Mouse (Mus musculus) kidney, postnatal 25 days (tissue): Measurements from ENCODE around the gene Cfap44.
"Not testable (repeated sequence)": the region's sequence is repeated elsewhere in the genome, so short reads cannot be mapped to it uniquely, and the experiment has no call there.

ENCODE experiments used
- DNase-seq, 2 experiments: peaks; one replicate each; pipeline ENCODE4 v3.0.0; 2021; ENCODE audit warnings: mixed read lengths in 2 of 2

Gene Cfap44

DNA sequence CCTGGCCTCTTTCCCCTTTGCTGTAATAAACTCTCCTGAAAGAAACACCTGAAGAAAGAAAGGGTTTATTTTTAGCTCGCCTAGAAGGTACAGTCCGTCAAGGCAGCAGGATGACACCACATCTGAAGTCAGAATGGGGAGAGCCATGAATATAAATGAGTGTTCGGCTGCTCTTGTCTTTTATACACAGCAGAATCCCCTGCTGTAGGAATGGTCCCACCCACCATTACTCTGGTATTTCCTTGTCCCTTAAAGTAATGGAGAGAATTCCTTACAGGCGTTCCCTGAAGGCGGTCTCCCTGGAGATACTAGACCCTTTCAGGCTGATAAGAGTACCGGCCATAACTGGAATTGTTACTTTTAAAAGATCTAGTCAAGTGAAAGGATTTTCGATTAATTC, 35.4 kb downstream of the Cfap44 start:
- DNase-seq = no peak

DNA sequence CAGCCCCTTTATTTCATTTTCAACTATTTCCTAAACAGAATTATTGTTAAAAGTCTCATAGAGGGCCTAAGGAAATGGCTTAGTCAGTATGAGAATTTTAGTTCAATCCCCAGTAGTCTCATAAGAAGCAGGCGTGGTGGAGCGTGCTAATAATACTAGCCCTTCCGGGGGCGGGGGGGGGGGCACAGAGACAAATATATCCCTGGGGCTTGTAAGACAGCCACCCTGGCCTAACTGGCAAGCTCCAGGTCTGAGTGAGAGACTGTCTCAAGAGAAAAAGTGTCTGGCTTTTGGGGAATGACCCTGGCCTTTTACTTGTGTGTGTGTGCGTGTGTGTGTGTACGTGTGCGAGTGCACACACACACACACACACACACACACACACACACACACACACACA, 40.3 kb downstream of the Cfap44 start:
- no peak for DNase-seq

DNA sequence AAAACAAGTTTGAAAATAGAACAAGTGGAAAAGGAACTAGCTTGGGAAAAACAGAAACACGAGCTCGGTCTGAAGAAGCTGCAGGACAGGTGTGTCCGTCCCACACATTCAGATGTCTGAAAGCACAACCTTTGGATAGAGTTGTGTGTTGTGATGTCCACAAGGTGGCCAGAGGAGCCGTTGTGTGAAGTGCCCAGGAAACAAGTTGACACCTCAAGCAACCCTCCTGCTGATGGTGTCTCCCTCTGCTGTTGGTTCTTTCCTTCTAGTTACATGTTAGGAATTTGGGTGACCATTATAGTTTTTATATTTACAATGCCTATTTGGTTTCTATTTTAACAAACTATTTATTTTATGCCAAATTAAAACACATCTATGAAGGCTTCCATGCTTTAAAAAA, 40.9 kb downstream of the Cfap44 start:
- DNase-seq = no peak

DNA sequence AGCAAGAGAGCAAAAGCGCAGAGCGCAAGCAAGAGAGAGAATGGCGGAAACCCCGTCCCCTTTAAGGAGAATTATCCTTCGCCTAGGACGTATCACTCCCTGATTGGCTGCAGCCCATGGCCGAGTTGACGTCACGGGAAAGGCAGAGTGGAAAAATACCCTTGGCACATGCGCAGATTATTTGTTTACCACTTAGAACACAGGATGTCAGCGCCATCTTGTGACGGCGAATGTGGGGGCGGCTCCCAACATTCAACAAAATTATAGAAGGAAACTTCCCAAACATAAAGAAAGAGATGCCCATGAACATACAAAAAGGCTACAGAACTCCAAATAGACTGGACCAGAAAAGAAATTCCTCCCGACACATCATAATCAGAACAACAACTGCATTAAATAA, 47.3 kb downstream of the Cfap44 start:
- DNase-seq = not testable (repeated sequence)

DNA sequence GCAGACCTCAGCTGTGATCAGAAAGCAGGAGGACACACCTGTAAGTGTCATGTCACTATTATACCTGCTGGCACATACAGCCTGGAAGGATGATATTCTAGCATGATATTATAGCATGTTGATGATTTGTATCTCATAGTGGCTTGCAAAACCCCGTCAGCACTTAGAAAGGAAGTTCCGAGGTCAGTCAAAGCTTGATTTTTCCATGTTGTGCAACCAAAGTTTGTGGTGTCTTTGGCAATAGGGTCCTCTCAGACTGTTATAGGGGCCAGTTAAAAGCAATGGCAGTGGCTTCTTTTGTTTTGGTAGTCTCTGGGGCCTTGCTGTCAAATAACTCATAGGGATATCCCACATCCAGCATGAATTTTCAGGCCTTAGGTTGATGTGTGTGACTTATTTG, 63.3 kb downstream of the Cfap44 start:
- no peak for DNase-seq

DNA sequence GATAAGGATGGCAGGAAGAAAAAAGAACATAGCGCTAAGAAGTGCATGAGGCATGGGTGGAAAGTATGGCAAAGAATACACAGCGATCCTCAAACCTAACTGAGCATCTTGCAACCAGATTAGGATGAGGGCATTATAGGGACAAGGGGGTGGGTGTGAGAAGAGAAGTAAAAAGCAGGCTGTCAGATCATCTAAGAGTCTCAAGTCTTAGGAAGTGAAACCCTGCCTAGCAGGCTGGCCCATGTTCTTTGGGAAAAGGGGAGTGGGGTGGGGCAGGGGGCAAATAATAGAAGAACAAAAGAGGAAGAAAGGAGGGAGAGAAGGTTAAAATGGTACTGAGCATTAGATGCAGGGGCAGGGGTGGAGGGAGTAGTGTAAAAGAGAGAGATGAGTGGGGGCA, 64.2 kb downstream of the Cfap44 start:
- DNase-seq = no peak

DNA sequence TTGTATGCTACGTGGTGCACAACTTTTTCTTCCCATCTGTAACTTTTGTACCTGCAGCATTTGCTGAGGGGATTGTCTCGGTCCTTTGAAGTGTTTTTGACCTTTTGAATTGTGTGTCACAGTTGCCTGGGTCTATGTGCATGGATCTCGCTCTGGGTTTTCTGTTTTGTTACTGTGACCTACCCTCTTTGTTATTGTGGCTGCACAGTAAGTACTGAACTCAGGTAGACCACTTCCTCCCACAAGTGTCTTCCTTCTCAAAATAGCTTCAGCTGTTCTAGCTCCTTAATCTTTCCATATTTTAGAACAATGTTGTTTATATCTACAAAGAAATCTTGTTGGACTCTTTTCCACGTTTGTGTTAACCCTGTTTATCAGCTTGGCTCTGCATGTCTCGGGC, 66.3 kb downstream of the Cfap44 start:
- no peak for DNase-seq

DNA sequence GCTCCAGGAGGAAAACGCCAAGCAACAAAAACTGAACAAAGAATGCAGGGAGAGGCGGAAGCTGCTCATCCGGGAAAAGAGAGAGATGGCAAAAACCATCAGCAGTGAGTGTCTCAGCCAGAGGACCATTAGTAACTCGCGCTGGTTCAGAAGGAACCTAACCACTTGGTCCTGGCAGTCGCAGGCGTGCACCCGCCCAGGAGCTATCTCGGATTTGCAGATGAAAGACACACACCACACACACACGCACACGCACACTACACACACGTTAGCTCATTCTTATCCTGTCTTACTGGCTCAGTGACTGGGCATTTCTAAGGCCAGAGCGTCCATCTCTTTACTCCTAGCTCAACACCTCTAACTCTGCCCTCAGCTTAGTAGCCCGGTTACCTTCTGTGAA, 80.7 kb downstream of the Cfap44 start:
- DNase-seq = no peak

DNA sequence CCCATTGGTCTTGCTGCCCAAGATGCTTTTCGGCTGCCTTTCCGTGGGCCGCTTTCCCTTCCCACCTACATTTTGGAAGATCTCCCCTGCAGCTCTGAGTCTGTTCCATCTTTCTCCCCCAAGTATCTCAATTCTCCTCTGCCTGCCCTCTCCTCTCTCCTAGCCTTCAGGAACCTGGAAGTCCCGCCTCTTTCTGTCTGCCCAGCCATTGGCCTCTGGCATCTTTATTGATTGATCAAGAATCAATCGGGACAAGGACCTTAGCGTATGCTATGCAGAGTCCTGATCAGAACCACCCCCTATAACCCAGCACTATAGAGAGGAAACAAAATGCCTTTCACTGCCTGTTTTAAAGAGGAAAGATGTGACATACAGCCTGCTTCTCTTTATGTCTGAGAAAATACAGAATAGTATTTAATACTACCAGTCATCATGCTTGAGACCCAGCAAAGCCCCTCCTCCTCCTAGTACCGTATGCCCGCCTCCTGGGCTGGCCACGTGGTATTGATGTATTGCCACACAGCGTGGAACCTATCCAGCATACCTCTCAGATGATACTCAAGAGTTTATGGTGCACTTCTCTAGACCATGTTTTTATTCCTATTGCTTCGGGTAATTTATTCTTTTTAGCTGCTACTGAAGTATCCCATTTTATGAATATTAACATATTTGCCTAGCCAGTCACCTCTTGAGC, 81.2 kb downstream of the Cfap44 start:
- DNase-seq = no peak

DNA sequence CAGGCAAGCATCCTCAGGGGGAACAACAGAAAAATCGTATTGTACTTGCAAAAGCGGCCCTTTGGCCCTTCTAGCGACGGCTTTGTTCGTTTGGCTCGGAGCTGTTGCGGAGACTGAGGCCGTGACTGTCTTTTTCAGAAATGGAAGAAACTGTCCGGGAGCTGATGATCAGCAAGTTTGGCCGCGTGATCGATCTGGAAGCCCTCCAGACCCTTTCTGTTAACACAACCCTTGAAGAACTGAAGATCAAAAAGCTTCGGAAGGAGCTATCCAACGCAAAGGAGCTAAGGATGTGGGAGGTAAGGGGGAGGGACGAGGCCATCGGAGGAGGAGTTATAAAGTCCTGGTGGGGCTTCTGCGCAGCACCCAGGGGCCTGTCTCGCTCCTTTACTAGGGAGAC, 84.2 kb downstream of the Cfap44 start:
- DNase-seq = no peak

DNA sequence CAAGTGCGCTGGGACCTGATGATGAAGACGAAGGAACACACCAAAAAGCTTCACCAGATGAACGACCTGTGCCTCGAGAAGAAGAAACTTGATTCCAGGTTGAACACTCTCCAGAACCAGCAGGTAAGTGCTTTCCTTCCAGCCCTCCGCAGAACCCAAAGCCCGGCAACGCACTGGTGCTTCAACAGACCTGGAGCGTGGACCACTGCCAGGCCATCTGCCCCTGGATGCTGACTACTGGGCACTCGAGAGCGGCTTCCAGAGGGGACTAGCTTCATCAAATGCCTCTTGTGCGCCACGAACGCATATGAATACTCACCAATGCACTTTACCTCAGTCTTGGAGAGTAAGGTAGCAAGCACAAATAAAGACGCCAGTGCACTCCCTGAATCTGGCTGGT, 85.3 kb downstream of the Cfap44 start:
- DNase-seq = no peak

DNA sequence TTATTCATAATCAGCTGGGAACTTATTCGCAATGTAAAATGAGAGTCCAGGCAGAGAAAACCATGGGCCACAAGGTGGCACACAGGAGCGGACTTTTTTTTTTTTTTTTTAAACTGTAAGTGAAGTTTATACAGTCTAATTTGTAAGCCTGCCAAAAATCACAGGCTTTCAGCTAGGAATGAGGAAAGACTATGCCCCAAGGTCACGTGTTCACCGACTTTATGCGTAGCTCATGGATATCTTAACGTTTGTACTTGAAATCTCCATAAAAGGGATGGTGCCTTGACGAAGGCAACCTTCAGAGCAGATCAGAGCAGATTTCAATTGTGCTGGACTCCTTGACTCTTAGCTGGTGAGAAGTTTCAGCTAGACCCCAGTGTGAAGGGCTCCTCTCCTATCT, 86.0 kb downstream of the Cfap44 start:
- DNase-seq = peak; percentile 32 to 40

DNA sequence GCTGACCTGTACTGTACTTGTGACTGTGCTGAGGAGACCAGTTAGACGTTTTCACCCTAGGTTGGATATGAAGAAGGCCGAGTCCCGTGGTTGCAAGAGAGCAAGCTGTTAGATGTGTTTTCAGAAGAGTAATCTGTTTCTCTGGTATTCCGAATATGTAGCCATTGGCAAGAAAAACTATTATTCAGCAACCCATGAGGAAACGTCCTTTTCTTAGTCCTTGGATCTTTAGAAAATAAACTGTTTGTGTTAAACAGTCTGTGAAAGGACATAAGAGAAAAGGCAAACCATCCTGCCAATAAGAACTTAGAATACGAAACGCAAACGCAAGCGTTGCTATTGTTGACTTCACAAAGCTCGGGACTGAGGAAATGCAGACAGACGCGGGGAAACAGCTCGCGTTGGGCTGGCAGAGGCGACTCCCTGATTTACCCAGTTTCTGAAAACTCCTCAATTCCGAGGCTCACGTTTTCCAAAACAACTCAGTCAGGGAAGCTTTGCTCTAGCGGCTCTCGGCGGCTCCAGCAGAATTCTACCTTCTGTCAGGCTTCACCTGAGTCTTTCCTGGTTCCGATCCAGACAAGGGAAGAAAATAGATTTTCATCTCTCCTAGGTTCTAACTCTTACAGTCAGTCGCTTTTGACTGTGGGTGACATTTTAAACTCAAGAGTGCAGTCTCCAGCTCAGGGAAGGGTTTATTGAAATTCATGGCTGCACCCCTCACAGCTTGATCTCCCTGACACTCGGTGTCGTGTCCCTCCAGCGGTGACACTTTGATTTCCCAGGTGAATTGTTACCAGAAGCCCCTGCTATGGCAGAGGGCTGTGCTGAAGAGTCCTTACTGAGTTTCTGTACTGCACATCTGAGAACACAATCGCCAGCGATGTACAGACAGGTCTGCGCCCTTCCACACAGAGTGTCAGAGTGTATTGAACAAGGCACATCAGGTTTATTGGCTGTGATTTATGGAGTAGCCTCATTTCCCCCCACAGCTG, 87.3 kb downstream of the Cfap44 start:
- DNase-seq = no peak

DNA sequence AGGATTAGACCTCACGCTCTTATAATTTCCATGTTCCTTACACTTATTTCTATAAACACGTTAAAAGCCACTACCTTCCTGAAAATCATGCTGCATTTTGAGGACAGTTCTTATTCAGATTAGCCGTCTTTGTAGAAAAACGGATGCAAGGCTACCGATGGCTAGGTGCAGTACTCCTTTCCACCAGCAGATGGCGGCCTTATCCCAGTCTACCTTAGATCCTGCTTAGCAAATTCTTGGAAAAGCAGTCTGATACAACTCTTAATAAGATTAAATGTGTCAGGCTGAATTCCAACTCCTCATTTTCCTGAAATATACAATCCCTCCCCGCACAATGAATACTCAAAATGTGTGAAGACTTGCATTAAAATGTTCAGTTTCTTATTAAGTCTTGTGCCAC, 89.5 kb downstream of the Cfap44 start:
- DNase-seq = peak; percentile 74 to 92

DNA sequence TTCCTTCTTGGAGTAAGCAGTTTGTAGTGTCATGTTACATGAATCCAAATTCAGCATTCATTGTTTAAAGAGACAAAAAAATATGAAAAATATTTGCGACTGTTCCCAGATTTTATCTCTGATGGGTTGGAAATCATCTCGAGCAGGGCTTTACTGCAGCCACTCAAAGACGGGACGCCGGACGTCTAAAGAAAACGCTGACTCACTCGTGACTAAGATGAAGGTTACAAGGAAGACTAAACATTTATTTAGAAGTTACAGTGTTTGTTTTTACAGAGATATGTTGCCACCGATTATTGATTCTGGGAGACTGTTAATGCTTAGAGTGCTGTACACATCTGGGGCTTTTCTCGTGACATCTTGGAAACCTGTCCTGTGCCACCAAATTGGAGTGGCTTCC, 90.2 kb downstream of the Cfap44 start:
- no peak for DNase-seq

DNA sequence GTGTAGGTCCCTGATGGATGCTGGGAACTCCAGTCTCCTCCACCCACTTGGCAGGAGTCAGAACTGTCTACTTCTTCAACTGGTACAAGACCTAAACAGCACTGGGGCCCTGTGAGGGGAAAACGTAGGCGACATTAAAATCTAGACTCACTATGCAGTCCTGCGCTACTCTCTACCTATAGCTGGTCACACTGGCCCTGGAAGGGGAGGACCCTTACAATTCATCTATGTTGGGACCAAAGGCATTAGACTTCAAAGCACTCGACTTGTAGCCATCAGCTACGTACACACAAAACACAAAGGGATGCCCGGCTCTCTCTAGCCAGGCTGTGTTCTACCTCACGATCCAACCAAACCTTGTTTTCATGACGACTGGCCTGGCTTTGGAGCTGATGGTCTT, 91.1 kb downstream of the Cfap44 start:
- no peak for DNase-seq

DNA sequence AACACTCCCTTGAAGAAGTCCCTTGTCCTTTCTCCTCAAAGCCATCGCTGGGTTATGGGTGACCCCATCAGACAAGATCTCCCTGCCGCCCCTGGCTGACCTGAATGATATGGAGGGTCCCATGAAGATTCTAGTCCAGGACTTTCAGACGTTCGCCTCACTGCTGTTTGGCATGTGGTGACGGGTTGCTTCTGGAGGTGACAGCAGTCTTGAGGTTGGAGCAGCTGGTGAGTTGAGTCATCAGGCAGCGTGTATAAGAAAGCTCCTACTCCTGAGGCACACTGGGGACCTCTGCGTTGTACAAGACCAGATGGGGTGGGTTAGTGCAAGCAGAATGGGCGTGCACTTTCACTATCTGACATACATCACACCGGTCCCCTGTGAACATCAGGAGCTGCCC, 92.0 kb downstream of the Cfap44 start:
- DNase-seq = no peak

DNA sequence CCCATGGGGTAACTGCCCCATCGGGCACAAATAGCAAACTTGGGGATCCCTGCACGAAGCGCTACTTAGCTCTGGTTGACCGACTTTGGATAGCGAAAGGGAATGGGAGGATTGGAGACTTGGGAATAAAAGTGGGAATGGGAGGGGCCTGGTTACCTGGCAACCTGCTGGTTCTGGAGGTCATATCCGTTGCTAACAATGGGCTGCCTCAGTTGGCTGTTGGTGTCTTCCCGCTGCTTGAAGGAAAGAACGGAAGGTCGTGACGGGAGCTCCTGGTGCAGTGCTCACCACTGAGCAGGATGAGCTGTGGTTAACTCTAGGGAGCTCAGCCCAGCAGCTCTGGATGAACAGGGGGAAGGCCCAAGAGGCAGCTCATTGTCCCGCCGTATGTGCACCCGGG, 92.6 kb downstream of the Cfap44 start:
- no peak for DNase-seq

DNA sequence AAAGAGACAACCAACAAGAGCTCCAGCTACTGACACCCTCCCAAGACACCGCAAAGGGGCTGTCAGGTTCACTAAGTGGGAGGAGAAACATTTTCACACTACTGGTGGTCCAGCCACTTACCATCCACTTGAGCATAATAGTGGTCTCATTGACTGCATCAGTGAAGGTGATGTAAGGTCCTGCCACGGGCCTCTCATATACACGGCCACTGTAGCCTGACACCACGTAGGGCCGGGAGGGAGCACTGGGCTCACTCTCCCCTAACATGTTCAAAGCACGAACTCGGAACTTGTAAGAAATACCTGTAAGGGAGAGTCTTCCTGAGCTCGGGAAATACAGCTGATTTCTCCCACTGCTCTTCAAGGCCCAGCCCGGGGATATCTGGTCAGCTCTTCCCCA, 96.5 kb downstream of the Cfap44 start:
- DNase-seq = no peak

DNA sequence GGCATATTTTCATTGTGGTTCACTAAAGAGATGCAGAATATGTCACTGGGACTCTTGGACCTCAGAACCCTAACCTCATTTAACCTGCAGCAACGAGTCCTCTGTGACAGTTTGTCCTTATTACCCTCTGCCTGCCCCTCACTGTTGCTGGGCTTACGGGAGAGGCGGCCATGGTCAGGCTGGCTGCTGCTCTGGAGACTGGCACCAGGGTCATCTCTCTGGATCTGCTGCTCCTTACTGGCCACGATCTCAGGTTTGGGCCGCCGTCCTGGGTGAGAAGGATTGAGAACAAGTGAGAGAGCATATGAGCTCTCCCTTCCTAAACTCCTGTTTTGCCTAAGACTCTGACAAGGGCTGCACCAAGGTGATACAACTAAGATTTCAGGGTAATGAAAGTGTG, 97.6 kb downstream of the Cfap44 start:
- no peak for DNase-seq

DNA sequence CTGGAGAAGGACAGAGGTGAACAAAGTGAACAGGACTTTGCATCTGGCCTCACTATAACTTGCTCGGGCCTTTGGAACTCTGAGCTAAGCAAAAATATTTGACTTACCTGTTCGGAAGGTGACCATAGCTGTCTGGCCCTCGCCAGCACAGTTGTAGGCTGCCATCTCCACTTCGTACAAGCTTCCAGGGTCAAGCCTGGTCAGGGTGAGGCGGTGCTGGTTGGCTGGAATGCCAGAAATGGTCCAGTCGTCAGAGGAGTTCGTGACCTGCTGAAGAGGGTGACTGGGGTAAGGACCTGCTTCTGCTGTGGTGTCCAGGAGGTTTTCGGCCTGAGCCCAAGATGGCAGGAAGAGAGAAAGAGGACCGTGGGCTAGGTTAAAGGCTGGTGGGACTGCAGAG, 98.1 kb downstream of the Cfap44 start:
- DNase-seq = no peak

DNA sequence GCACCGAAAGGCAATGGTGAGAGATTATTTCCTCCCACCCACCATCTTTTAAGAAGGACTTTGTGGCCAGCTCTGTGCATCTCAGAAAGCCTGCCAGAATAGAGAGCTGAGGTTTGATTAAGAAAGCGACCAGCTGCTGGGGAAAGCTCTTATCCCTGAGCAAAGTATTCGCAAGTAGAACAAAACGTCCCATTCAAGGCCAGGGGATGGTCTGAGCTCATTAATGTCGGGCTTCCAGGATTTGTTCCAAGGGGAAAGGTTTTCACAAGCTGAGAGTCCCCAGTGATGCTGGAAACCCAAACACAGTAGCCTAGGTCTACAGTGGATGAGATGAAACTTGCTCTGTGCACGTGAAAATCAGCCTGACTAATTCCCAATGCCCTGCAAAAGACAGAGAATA, 99.3 kb downstream of the Cfap44 start:
- no peak for DNase-seq

DNA sequence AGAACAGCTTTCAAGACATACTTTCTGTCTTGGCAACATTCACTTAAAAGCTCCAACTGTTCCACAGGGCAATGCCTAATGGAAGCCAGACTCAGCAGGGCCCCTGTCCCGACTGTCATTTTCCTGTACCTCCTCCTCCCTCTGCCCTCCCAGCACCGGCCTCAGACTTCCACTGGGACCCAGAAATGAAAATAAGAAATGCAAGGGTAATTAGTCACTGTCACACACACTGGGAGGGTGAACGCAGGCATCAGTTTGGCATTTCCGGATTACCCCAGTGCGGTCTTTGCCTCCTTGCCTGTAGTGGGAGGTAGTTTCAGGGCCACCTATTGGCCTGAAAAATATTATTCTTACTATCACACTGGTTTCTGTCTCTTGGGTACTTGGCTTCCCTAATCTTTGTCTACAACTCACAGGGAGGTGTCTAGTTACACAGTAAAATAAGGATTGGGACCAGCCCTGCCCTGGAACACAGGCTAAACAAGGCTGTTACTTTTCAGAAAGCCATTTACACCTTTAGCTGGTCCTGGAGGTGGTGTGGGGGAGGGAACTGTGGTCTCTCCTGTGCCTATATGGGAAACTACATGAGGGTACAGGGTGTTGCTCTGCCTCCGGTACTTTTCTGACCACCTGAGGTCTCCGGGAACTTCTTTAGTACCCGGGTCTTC, 100.0 kb downstream of the Cfap44 start:
- peak; percentile 29 to 65 for DNase-seq

DNA sequence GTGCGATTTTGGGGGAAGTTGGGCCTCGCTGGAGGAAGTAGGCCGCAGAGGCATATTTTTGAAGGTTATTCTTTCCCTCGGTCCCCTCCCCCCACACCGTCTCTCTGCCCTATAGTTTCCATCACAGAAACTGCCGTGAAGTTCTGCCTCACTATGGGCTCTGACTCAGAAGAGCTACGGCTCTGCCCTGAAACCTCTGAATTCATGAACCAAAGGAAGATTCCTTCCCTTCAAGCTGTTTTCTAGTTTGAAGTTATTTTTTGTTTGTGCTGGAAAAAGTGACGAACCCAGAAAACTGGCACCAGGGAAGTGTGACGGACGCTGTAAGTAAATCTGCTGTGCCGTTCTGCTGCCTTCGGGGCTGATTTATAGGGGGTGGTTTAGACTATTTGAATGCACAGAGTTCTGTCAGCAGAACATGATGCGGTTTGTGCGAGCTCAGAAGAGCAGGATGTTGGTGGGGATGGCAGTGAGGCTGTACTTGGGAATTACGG, 102.4 kb downstream of the Cfap44 start:
- no peak for DNase-seq
